Mouse (Mus musculus) thymus, postnatal 36 days (tissue): ENCODE data around the gene Rft1.

Source experiments
- DNase-seq, 2 experiments: peaks; one replicate each; pipeline ENCODE4 v3.0.0; 2022; ENCODE audit warnings: mixed read lengths in 2 of 2

Rft1 gene

DNA sequence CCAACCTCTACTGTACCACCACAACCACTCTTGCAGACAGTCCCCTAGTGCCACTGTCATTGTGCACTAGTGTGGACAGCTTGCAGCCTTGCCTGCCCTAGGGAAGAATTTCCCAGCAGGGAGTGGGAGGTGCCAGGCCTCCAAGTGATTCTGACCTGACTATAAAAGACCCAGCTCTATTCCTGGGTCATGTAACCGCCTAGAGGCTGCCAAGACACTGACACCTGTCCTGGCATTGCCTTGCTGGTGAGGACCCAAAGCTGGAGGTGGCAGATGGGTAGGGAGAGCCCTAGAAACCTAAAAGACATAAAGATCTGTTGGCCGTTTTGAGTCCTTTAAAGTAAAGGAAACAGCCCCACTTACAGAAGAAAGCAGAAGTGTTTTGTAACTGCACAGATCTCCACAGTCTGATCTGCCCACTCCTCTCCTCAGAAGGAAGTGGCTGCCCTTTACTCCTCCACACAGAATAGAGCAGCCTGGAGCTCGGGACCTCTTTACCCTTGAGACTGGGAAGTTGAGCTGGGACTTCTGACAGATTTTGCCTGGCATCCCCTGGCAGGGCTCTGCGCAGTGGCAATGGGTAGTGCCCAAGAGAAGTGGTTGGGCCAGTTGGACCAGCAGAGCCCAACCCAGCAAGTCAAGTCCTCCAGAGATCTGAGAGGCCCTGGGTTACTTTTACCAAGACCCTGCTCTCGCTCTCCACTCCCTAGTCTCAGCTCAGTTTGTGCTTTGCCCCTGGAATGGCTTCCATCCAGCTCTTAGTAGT is 23.2 kb upstream of the Rft1 start:
- no peak for DNase-seq

- no peak for DNase-seq
Measured at GRCm38 (mm10) chr14:30631834-30632233, 22.3 kb upstream of the Rft1 start.

DNA sequence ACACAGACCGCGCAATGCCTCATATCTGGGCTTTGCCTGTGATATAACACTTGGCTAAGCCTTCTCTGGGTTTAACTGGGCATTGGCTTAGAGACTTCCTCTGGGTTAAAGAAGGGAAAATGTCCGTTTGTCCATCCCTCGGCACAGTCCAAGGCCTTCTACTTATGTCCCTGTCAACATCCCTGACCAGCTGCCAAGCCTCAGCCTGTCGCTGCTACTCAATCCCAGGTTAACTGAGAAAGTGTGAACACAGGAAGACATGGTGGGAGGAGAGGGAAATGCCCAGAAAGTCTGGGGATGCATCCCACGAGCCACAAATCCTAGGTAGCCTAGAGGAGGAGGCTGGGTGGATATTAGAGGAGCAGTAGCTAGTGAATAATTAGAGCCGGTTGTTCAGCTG is 20.5 kb upstream of the Rft1 start:
- DNase-seq = no peak

DNA sequence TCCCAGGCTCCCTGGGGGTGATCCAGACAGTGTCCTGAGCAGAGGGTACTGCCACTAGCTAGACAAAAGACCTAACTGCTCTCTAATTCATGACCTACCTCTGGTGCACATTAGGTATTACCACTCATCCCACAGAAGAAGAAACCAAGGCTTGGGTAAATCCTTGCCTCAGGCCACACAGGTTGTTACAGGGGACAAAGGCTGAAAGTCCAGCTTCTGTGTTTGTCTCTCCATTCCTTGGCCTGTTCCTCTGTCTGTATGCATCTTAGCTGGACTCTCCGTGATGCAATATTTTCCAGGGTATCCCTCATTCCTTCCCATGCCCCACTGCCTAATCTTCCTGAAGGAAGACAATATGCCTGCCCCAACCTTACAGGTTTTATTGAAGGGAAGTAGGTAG is 19.7 kb upstream of the Rft1 start:
- no peak for DNase-seq

- DNase-seq = no peak
Measured at GRCm38 (mm10) chr14:30635219-30635910, 18.8 kb upstream of the Rft1 start.

DNA sequence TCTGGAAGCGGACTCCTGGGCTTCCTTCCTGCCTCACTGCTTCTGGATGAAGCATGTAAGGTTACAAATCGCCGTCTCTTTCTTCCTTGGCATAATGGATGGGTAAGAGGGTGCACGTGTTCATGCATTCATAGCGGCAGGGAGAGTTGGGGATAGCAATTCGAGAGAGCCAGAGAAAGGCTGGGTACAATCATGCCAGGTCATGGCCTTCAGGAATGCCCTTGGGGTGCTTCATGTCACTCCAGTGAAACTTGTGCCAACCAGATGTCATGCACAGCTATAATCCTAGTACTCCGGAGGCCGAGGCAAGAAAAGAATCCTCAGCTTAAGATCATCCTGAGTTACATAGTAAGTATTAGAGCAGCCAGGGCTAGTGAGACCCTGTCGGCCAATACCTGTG is 17.7 kb upstream of the Rft1 start:
- no peak for DNase-seq

- DNase-seq = no peak
Measured at GRCm38 (mm10) chr14:30637087-30637486, 17.1 kb upstream of the Rft1 start.

DNA sequence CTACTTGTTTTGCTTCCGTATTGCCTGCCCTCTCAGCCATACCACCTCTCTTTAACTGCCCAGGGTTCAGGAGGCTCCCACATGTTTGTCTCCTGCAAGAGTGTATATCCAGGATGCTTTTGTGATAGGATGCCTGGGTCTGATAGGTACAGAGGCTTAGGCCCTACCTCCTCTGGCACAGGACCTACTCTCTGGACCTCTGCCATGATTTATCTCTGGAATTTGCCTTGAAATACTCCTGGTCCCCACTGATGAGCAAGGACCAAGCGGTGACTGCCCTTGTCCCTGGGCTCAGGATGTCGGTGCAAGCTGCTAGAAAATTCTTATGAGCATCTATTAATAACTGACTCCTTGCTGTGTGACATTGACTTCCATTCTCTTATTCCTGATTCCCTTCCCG is 16.2 kb upstream of the Rft1 start:
- no peak for DNase-seq

- no peak for DNase-seq
Measured at GRCm38 (mm10) chr14:30638686-30639085, 15.5 kb upstream of the Rft1 start.

GRCm38 (mm10) chr14:30641748-30642147 is 12.4 kb upstream of the Rft1 start:
- DNase-seq = peak; percentile 39 to 54

GRCm38 (mm10) chr14:30644026-30644425 is 10.1 kb upstream of the Rft1 start:
- no peak for DNase-seq

DNA sequence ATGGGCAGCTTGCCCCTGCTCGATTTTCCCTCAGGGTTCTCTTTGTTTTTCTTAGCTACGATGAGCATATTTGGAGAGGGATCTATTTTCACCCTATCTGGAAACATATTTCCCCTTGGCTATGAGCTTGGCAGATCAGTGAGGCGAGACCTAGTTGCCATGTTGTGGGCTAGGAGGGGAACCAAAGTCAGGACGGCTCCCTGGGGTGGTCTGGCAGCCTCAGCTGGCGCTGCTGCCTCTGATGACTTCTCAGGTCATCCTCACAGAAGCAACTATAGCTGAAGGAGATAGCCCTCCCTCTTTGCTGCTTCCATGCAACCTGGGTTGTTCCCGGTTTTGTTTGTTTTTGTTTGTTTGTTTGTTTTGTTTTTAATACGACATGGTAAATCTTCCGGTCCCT is 9.1 kb upstream of the Rft1 start:
- no peak for DNase-seq

- no peak for DNase-seq
Measured at GRCm38 (mm10) chr14:30646486-30646885, 7.7 kb upstream of the Rft1 start.

GRCm38 (mm10) chr14:30648478-30648877 is 5.7 kb upstream of the Rft1 start:
- no peak for DNase-seq

GRCm38 (mm10) chr14:30649745-30650144 is 4.4 kb upstream of the Rft1 start:
- DNase-seq = no peak

DNA sequence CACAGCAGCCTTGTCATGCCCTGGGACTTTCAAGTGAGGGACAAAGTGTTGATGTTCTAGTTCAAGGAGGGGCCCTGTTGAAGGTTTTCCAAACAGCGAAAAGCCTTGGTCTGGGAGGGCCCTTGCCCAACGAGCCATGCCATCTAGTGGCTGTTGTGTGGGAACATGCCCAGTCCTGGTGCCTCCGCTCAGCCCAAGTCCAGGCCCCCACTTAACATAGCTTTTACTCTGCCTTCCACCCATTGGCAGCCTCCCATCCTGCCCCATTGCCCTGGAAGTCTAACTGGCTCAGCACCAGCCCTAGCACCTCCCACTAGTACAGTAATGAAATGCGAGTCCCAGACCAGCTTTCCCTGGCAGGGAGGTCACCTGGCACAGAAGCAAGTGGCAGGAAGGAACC is 3.2 kb upstream of the Rft1 start:
- DNase-seq = no peak

GRCm38 (mm10) chr14:30654691-30655228 is 600 bp downstream of the Rft1 start:
- DNase-seq = no peak

DNA sequence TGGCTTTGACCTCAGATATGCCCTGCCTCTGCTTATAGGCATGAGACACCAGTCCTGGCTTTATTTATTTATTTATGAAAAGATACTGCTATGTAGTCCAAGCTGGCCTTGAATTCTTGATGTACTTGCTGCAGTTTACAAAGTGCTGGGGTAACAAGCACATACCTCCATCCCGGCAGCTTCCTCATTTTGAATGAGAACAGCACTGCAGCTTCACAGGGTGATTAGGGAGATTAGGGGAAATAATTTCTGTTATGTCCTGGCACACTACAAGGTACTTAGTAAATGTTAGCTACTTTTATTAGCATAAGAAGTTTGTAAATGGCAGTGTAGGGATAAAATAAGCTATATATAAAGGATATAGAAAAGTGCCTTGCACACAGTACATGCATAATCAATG is 1.4 kb downstream of the Rft1 start:
- DNase-seq = no peak

GRCm38 (mm10) chr14:30666061-30666460 is 11.9 kb downstream of the Rft1 start:
- no peak for DNase-seq

DNA sequence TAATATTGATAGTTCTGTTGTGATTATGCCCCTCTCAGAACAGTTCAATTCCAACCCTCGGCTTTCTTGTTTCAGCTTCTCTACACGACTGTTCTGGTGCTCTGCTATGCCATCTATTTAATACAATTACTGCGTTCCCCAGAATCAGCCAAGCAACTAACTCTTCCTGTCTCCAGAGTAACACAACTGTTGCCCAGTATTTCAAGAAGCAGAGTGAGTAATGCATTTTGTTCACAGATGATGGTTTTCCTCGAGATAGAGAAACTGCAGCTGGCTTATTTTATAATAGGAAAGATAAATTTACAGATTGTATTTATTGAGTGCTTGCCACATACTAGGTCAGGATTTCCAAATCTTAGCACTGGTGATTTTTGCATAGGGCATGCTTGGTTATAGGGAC is 12.4 kb downstream of the Rft1 start:
- DNase-seq = no peak

GRCm38 (mm10) chr14:30670161-30670560 is 16.0 kb downstream of the Rft1 start:
- no peak for DNase-seq

DNA sequence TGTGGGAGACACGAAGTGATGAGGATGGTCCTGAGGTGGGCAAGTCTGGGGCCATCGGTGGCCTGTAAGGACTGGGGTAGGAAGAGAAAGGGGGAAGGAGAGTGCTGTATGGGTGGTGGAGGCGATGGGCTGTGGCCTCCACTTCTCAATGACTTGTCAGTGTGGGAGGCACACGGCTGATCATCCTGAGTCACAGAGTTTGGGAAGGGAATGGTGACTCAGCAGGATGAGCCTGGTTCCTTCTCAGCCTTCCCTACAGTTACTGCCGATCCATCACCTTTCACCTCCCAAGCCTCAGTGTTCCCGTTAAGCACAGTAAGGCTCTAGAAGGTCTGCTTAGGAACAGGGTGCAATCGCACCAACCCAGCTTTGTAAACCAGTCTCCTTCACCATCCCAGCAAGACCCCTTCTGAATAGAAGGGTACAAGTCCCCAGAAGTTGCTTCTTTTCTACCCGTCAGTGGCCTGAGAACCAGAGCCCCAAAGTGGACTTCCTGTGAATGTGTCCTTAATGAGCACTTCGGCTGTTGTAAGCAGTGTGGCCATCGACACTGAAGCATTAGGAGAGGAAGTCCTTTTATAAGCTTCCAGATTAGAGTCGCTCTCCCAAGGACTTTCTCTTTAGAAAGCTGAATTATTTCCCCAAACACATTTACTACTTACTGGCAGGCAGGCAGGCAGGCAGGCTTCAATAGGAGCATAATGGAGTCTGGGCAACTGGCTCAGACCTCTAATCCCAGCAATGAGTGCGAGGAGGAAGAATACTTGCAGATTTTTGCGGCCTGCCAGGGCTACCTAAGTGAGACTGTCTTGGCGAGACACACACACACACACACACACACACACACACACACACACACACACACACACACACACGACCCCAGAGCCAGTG is 17.2 kb downstream of the Rft1 start:
- no peak for DNase-seq

DNA sequence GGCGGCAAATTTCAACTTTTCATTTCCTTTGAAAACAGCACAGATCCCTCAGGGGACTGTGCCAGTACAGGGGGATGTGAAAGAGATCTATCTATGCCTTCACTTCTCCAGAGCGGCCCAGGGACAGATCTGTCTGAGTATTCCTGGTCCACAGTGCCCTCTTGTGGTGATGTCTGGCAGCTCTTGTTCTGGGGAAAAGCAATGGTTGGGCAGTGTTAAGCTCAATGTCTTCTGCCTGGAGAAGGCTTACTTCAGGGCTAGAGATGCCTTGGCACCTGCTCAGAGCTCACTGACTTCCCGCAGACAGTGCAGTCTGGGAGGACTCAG is 17.8 kb downstream of the Rft1 start:
- peak; percentile 78 to 83 for DNase-seq
